Mouse (Mus musculus) left cerebral cortex, postnatal 4 days (tissue): ENCODE data around the gene Mcpt8. TPM values are rescaled to one million over a fixed set of nuclear protein-coding genes. Genes with fewer than 3 reads are reported as not detected.

Experiments
- microRNA-seq: library from miRNA; unstranded; fragments of <30 nt; microRNA quantifications from one replicate; pipeline ENCODE4 v1.2.0, GENCODE M21; 2022
- total RNA-seq, 2 experiments: library from RNA; stranded (reverse); gene quantifications; 2 replicates each; pipeline ENCODE4 v1.2.3; 2021

The Mcpt8 gene
- total RNA-seq, 2 experiments from 2014 or later = not detected

Small RNA genes lying within 50 kb of the gene (microRNA-seq; reads per million reads assigned to microRNA genes)
- not detected for gene Mir6949

Other genes with a start within 250 kb of the Mcpt8 start
- gene Nynrin, start 231.3 kb downstream of the Mcpt8 start, total RNA-seq = 10 to 100 TPM; 39.1 to 40.9 TPM
- under 1 TPM; 0.44 to 0.74 TPM for gene Cbln3, start 200.9 kb downstream of the Mcpt8 start, total RNA-seq
- gene Khnyn, start 200.3 kb downstream of the Mcpt8 start, total RNA-seq = 10 to 100 TPM; 12.5 to 13.4 TPM
- gene Sdr39u1, start 185.0 kb downstream of the Mcpt8 start, total RNA-seq = 10 to 100 TPM; 63.1 to 75.9 TPM
- 10 to 100 TPM in 1 of 2 experiments, 1 to 10 TPM in 1; 9.8 to 12.4 TPM for gene Cma1, start 140.6 kb downstream of the Mcpt8 start, total RNA-seq
- not detected for gene Cma2, start 134.3 kb downstream of the Mcpt8 start, total RNA-seq
- not detected for gene Mcpt1, start 67.3 kb downstream of the Mcpt8 start, total RNA-seq
- gene Mcpt9, start 54.8 kb downstream of the Mcpt8 start, total RNA-seq = not detected
- not detected for gene Mcpt2, start 43.2 kb downstream of the Mcpt8 start, total RNA-seq
- gene Mcpt4, start 23.0 kb downstream of the Mcpt8 start, total RNA-seq = 1 to 10 TPM; 3.1 to 4.8 TPM
- under 1 TPM in 1 of 2 experiments, not detected in 1; 0.40 TPM for gene Ctsg, start 17.3 kb upstream of the Mcpt8 start, total RNA-seq
- not detected for gene Gzme, start 35.4 kb upstream of the Mcpt8 start, total RNA-seq
- gene Gzmd, start 47.3 kb upstream of the Mcpt8 start, total RNA-seq = not detected
- not detected for gene Gzmg, start 74.3 kb upstream of the Mcpt8 start, total RNA-seq
- gene Gzmn, start 89.3 kb upstream of the Mcpt8 start, total RNA-seq = not detected
- not detected for gene Gzmf, start 126.1 kb upstream of the Mcpt8 start, total RNA-seq
- gene Gzmc, start 149.4 kb upstream of the Mcpt8 start, total RNA-seq = not detected
- gene Gzmb, start 177.0 kb upstream of the Mcpt8 start, total RNA-seq = not detected